Mouse (Mus musculus) midbrain, embryonic 14.5 days (tissue): ENCODE data around the gene Dda1. TPM values are rescaled to one million over a fixed set of nuclear protein-coding genes. Genes with fewer than 3 reads are reported as not detected.
"Not testable (repeated sequence)": the region's sequence is repeated elsewhere in the genome, so short reads cannot be mapped to it uniquely, and the experiment has no call there.

Experiments
- ATAC-seq: fragments of 200-750 bp; cut with Nextera tagmentation; 2 replicates; pipeline ENCODE4 v1.8.0; 2017; ENCODE audit warnings: moderate number of reproducible peaks, moderate library complexity; ENCODE audit not compliant: low FRiP score, low TSS enrichment
- DNase-seq: peaks from one replicate; pipeline ENCODE4 v3.0.0-alpha.2; 2015
- H3K27ac ChIP-seq: fragments of 300-500 bp; sonication (generic); replicated peaks from 2 replicates; pipeline ENCODE4 v1.5.1; 2014; ENCODE audit warnings: mild to moderate bottlenecking, low read depth, low read length, moderate library complexity
- H3K27me3 ChIP-seq: fragments of 300-500 bp; sonication (generic); 2 replicates; pipeline ENCODE4 v1.6.1; 2014; ENCODE audit warnings: low read length, control low read depth, mixed read lengths; ENCODE audit not compliant: control insufficient read depth, insufficient read depth
- H3K36me3 ChIP-seq: fragments of 300-500 bp; sonication (generic); 2 replicates; pipeline ENCODE4 v1.6.1; 2014; ENCODE audit warnings: low read length, control low read depth; ENCODE audit not compliant: control insufficient read depth, insufficient read depth
- H3K4me1 ChIP-seq: fragments of 300-500 bp; sonication (generic); 2 replicates; pipeline ENCODE4 v1.6.1; 2014; ENCODE audit warnings: mild to moderate bottlenecking, antibody characterized with exemption, low read length, control low read depth; ENCODE audit not compliant: control insufficient read depth, insufficient read depth
- H3K4me2 ChIP-seq: fragments of 300-500 bp; sonication (generic); 2 replicates; pipeline ENCODE4 v1.6.1; 2014; ENCODE audit warnings: mild to moderate bottlenecking, low read length, moderate library complexity
- H3K4me3 ChIP-seq: fragments of 300-500 bp; sonication (generic); replicated peaks from 2 replicates; pipeline ENCODE4 v1.5.1; 2014; ENCODE audit warnings: low read depth, low read length
- H3K9ac ChIP-seq: fragments of 300-500 bp; sonication (generic); replicated peaks from 2 replicates; pipeline ENCODE4 v1.6.1; 2014; ENCODE audit warnings: mild to moderate bottlenecking, low read length, moderate library complexity
- H3K9me3 ChIP-seq: fragments of 300-500 bp; sonication (generic); 2 replicates; pipeline ENCODE4 v1.6.1; 2016; ENCODE audit warnings: low read length, control low read depth, mixed read lengths; ENCODE audit not compliant: control insufficient read depth
- WGBS: fragments of 180-500 bp; shearing (Covaris S2); extraction: QIAGEN DNeasy Blood & Tissue Kit; methylation state at CpG from one replicate; pipeline ENCODE4 v1.1.7; 2014; 5-methylcytosine and 5-hydroxymethylcytosine counted together
- polyA plus RNA-seq: library from polyadenylated mRNA; unstranded; fragments of >200 nt; fragmentation: Nextera tagmentation; extraction: Ambion mirVana; gene quantifications from 2 replicates; pipeline ENCODE4 v1.2.1, GENCODE M21; 2014

Dda1 gene
- 213 and 233 TPM in 2 replicates for polyA plus RNA-seq

- Histone ChIP-seq H3K4me1 (peaks cover 25% of the 10 kb centered on the region), H3K36me3 (peaks cover 32% of the 10 kb centered on the region), H3K27me3 (no peaks in the 10 kb centered on the region), H3K4me3 (peak within 1 kb of the TSS; percentile 76), H3K9me3 (no peaks in the 10 kb centered on the region), H3K4me2 (peak within 1 kb of the TSS; percentile 84), H3K27ac (peak within 1 kb of the TSS; percentile 84), H3K9ac (peak within 1 kb of the TSS; percentile 61)
- peak; percentile 100 for DNase-seq
- WGBS, result under 1% methylated on average over 35 of the region's 52 CpGs
- peak; percentile 90 for ATAC-seq
Observed at GRCm38 (mm10) chr8:71468916-71469315, at the start of gene Dda1. Dda1 (plus strand) TSS chr8:71469199.

- DNase-seq (no peak), ATAC-seq (no peak)
- Histone ChIP-seq H3K36me3 (no peaks in the 10 kb centered on the region), H3K4me2 (no peak overlapping the region), H3K27ac (no peak overlapping the region), H3K9ac (no peak overlapping the region), H3K27me3 (no peaks in the 10 kb centered on the region), H3K9me3 (no peaks in the 10 kb centered on the region), H3K4me1 (no peaks in the 10 kb centered on the region), H3K4me3 (no peak overlapping the region)
Observed at GRCm38 (mm10) chr8:71422121-71422520, 46.9 kb upstream of the Dda1 start.

- not testable (repeated sequence) for H3K27ac ChIP-seq, H3K4me2 ChIP-seq, H3K4me1 ChIP-seq, H3K9me3 ChIP-seq, H3K36me3 ChIP-seq, H3K4me3 ChIP-seq, DNase-seq, H3K9ac ChIP-seq, ATAC-seq, H3K27me3 ChIP-seq
- WGBS, result 80% methylated on average over 1 of the region's 1 CpGs
Observed at GRCm38 (mm10) chr8:71432935-71433334, 36.1 kb upstream of the Dda1 start.

- 60% methylated on average over 3 of the region's 3 CpGs for WGBS
- Histone ChIP-seq H3K27ac (no peak overlapping the region), H3K36me3 (no peaks in the 10 kb centered on the region), H3K4me2 (no peak overlapping the region), H3K4me3 (no peak overlapping the region), H3K9ac (no peak overlapping the region), H3K4me1 (no peaks in the 10 kb centered on the region), H3K9me3 (peaks cover 4% of the 10 kb centered on the region; the same call in 1 of the 2 replicates), H3K27me3 (no peaks in the 10 kb centered on the region)
- no peak for DNase-seq
- ATAC-seq, result no peak
Observed at GRCm38 (mm10) chr8:71437041-71437440, 32.0 kb upstream of the Dda1 start.

GRCm38 (mm10) chr8:71441404-71441803 is 27.6 kb upstream of the Dda1 start:
- no peaks in the 10 kb centered on the region for H3K9me3 ChIP-seq
- H3K27ac ChIP-seq, result no peak overlapping the region
- no peak; the same call in 1 of the 2 replicates for ATAC-seq
- H3K4me1 ChIP-seq, result no peaks in the 10 kb centered on the region
- H3K27me3 ChIP-seq, result no peaks in the 10 kb centered on the region
- no peak overlapping the region for H3K9ac ChIP-seq
- DNase-seq, result peak; percentile 88
- no peak overlapping the region for H3K4me3 ChIP-seq
- no peak overlapping the region for H3K4me2 ChIP-seq
- H3K36me3 ChIP-seq, result no peaks in the 10 kb centered on the region
- WGBS, result 0% methylated on average over 7 of the region's 7 CpGs

GRCm38 (mm10) chr8:71445096-71445495 is 23.9 kb upstream of the Dda1 start:
- Histone ChIP-seq H3K27ac (no peak overlapping the region), H3K36me3 (no peaks in the 10 kb centered on the region), H3K4me2 (no peak overlapping the region), H3K4me3 (no peak overlapping the region), H3K9ac (no peak overlapping the region), H3K9me3 (no peaks in the 10 kb centered on the region), H3K4me1 (no peaks in the 10 kb centered on the region), H3K27me3 (no peaks in the 10 kb centered on the region)
- WGBS, result 88% methylated on average over 7 of the region's 7 CpGs
- ATAC-seq (no peak), DNase-seq (no peak)

GRCm38 (mm10) chr8:71451337-71451736 is 17.7 kb upstream of the Dda1 start:
- Histone ChIP-seq H3K36me3 (peaks cover 5% of the 10 kb centered on the region), H3K27me3 (no peaks in the 10 kb centered on the region), H3K4me3 (no peak overlapping the region), H3K4me2 (no peak overlapping the region), H3K9me3 (no peaks in the 10 kb centered on the region), H3K4me1 (no peaks in the 10 kb centered on the region), H3K9ac (no peak overlapping the region), H3K27ac (no peak overlapping the region)
- DNase-seq, result no peak
- no peak for ATAC-seq
- WGBS, result 62% methylated on average over 4 of the region's 4 CpGs

- WGBS, result 58% methylated on average over 11 of the region's 11 CpGs
- Histone ChIP-seq H3K27ac (no peak overlapping the region), H3K9ac (no peak overlapping the region), H3K4me3 (no peak overlapping the region), H3K4me2 (no peak overlapping the region), H3K4me1 (no peaks in the 10 kb centered on the region), H3K36me3 (peaks cover 9% of the 10 kb centered on the region), H3K9me3 (no peaks in the 10 kb centered on the region), H3K27me3 (no peaks in the 10 kb centered on the region)
- ATAC-seq, result no peak
- no peak for DNase-seq
Observed at GRCm38 (mm10) chr8:71451777-71452176, 17.2 kb upstream of the Dda1 start.

- 81% methylated on average over 2 of the region's 2 CpGs for WGBS
- ATAC-seq (no peak), DNase-seq (no peak)
- no peaks in the 10 kb centered on the region for H3K4me1 ChIP-seq
- H3K9me3 ChIP-seq, result no peaks in the 10 kb centered on the region
- peaks cover 18% of the 10 kb centered on the region for H3K36me3 ChIP-seq
- H3K27me3 ChIP-seq, result no peaks in the 10 kb centered on the region
- H3K9ac ChIP-seq, result no peak overlapping the region
- no peak overlapping the region for H3K4me3 ChIP-seq
- no peak overlapping the region for H3K27ac ChIP-seq
- H3K4me2 ChIP-seq, result no peak overlapping the region
Observed at GRCm38 (mm10) chr8:71452669-71453068, 16.3 kb upstream of the Dda1 start.
